Mouse (Mus musculus): ENCODE results near the gene Bcl2l1. TPM values are rescaled to one million over a fixed set of nuclear protein-coding genes. Genes with fewer than 3 reads are reported as not detected.

The Bcl2l1 gene
- total and polyA plus RNA-seq, 3 experiments = 21.3 to 80.3 (median 34.5) TPM

DNA sequence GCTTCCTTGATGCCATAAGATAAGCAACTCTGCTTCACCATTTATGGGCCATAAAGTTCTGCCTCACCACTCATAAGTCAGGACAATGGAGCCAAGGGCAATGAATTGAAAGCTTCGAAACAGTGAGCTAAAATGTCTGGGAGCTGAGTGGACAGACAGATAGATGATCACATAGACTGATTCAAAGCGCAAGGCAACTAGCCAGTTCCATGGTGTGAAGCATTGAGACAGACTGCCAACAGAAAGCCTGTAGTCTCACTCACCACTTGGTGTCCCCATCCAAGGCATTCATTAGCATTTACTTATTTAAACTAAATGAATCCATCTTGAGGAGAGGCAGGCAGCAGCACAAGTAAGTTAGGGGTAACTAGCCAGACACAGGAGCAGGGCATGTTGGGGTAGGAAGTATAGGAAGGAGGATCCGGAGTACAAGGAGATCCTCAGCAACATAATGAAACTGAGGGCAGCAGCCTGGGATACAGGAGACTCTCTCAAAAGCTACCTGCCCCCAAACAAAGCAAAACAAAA, 12.4 kb downstream of the Bcl2l1 start:
- DNase-seq (ENCODE audit: extremely low read depth) = no peak
- H3K4me3 ChIP-seq (replicated peaks in 1 of 3; ENCODE audit: low read depth in 2 of 3, low read length in 2 of 3, poor library complexity in 1 of 3) = no peak overlapping the region
- TF ChIP-seq SIN3A (IDR thresholded peaks at IDR 0.05; ENCODE audit: low read length) = no peak
- TF ChIP-seq ZKSCAN1 (IDR thresholded peaks at IDR 0.05; ENCODE audit: borderline replicate concordance, low read depth, low read length) = no peak
- TF ChIP-seq RCOR1 (conservative IDR thresholded peaks at IDR 0.05; ENCODE audit: low read depth, low read length) = no peak
- no peak for TF ChIP-seq SMC3 (IDR thresholded peaks at IDR 0.05; ENCODE audit: low read depth, low read length)
- no peak for TF ChIP-seq JUND (conservative IDR thresholded peaks at IDR 0.05; ENCODE audit: low read depth, low read length)
- no peak for TF ChIP-seq MAX (IDR thresholded peaks at IDR 0.05; ENCODE audit: low read length)
- TF ChIP-seq NRF1 (IDR thresholded peaks at IDR 0.05; ENCODE audit: low read depth, low read length) = no peak
- no peak for TF ChIP-seq TBP (conservative IDR thresholded peaks at IDR 0.05; ENCODE audit: low read depth, low read length)
- TF ChIP-seq ZNF384 (IDR thresholded peaks at IDR 0.05; ENCODE audit: low read depth, low read length) = no peak
- no peak for TF ChIP-seq MAZ (IDR thresholded peaks at IDR 0.05; ENCODE audit: low read depth, low read length)
- TF ChIP-seq BHLHE40 (IDR thresholded peaks at IDR 0.05; ENCODE audit: low read depth, low read length) = no peak
- TF ChIP-seq PAX5 (IDR thresholded peaks at IDR 0.05; ENCODE audit: low read length) = no peak
- TF ChIP-seq CTCF (conservative IDR thresholded peaks at IDR 0.05 in 1 of 2, IDR thresholded peaks at IDR 0.05 in 1 of 2; ENCODE audit: low read depth in 2 of 2, low read length in 2 of 2) = no peak
- no peak for TF ChIP-seq ELF1 (IDR thresholded peaks at IDR 0.05; ENCODE audit: low read depth, low read length)
- no peaks in the 10 kb centered on the region for H3K27me3 ChIP-seq (replicated peaks)
- peaks cover 97% of the 10 kb centered on the region for H3K79me2 ChIP-seq (replicated peaks; ENCODE audit: control insufficient read depth, extremely low read depth, insufficient read depth, poor library complexity, severe bottlenecking)
- peaks cover 55 to 82% of the 10 kb centered on the region in 2 experiments for H3K4me1 ChIP-seq (ENCODE audit: control insufficient read depth in 1 of 2, insufficient read depth in 2 of 2)
- peak overlapping the region; percentile 58; the same call in 1 of the 2 replicates for H3K4me2 ChIP-seq (ENCODE audit: insufficient read depth, low read depth, poor library complexity, severe bottlenecking)
- in situ Hi-C loops (cut with MboI; ENCODE audit: low pct_ligation_motif_present, low pct_unique_long_range_greater_than_20kb, low sequenced_read_pairs) (loop anchor here (5.0 kb wide), 1 partner anchor 37 kb away; no protein-coding TSS in a partner anchor), dilution Hi-C loops (cut with MboI; ENCODE audit: extremely low pct_ligation_motif_present, extremely low pct_unique_long_range_greater_than_20kb, low sequenced_read_pairs) (no loop called here)
- H3K27ac ChIP-seq (ENCODE audit: insufficient read depth, low read depth) = peak overlapping the region; percentile 85; the same call in 1 of the 2 replicates
- H3K9me3 ChIP-seq (replicated peaks; ENCODE audit: low read length) = peaks cover 11% of the 10 kb centered on the region
- H3K9ac ChIP-seq (ENCODE audit: insufficient read depth, low read depth) = no peak overlapping the region
- peaks cover 50 to 70% of the 10 kb centered on the region in 2 experiments for H3K36me3 ChIP-seq (replicated peaks in 1 of 2; ENCODE audit: control insufficient read depth in 1 of 2, insufficient read depth in 1 of 2, low read length in 1 of 2)

DNA sequence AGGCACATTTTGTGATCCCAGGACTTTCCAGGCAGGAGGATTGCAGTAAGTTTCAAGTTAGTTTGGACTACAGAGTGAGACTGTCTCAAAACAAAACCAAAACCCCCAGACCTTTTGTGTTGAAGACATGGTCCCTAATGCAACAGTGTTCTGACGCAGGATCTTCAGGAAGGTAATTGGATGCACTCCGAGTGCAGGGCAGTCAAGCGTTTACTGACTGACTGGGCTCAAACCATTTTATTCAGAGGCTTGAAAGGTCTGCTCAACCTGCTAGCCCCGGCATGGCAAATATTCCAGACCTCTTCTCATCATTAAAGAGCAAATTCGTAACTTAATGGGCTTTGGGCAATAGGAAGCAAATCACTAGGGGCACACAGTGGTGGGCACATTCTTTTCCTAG, 12.8 kb downstream of the Bcl2l1 start:
- Histone ChIP-seq H3K9ac (ENCODE audit: insufficient read depth, low read depth) (no peak overlapping the region), H3K4me1 (ENCODE audit: control insufficient read depth in 1 of 2, insufficient read depth in 2 of 2) (peaks cover 56 to 82% of the 10 kb centered on the region in 2 experiments)

More for the DNA sequence above, 12.8 kb downstream of the Bcl2l1 start:
- peaks cover 97% of the 10 kb centered on the region for H3K79me2 ChIP-seq (replicated peaks; ENCODE audit: control insufficient read depth, extremely low read depth, insufficient read depth, poor library complexity, severe bottlenecking)
- DNase-seq (ENCODE audit: extremely low read depth) = no peak
- dilution Hi-C loops (cut with MboI; ENCODE audit: extremely low pct_ligation_motif_present, extremely low pct_unique_long_range_greater_than_20kb, low sequenced_read_pairs) (no loop called here), in situ Hi-C loops (cut with MboI; ENCODE audit: low pct_ligation_motif_present, low pct_unique_long_range_greater_than_20kb, low sequenced_read_pairs) (loop anchor here (5.0 kb wide), 1 partner anchor 36 kb away; no protein-coding TSS in a partner anchor)
- H3K36me3 ChIP-seq (replicated peaks in 1 of 2; ENCODE audit: control insufficient read depth in 1 of 2, insufficient read depth in 1 of 2, low read length in 1 of 2) = peaks cover 49 to 70% of the 10 kb centered on the region in 2 experiments
- H3K27me3 ChIP-seq (replicated peaks) = no peaks in the 10 kb centered on the region
- TF ChIP-seq E2F4 (IDR thresholded peaks at IDR 0.05; ENCODE audit: insufficient replicate concordance, low read depth, low read length) (no peak), SIN3A (IDR thresholded peaks at IDR 0.05; ENCODE audit: low read length) (no peak), USF2 (conservative IDR thresholded peaks at IDR 0.05; ENCODE audit: low read depth, low read length) (no peak), CHD2 (IDR thresholded peaks at IDR 0.05; ENCODE audit: low read length) (no peak), POLR2A (IDR thresholded peaks at IDR 0.05; ENCODE audit: low read depth, low read length) (no peak), CTCF (conservative IDR thresholded peaks at IDR 0.05 in 1 of 2, IDR thresholded peaks at IDR 0.05 in 1 of 2; ENCODE audit: low read depth in 2 of 2, low read length in 2 of 2) (no peak), KAT2A (IDR thresholded peaks at IDR 0.05; ENCODE audit: insufficient replicate concordance, low read length) (no peak), BHLHE40 (IDR thresholded peaks at IDR 0.05; ENCODE audit: low read depth, low read length) (no peak), ZKSCAN1 (IDR thresholded peaks at IDR 0.05; ENCODE audit: borderline replicate concordance, low read depth, low read length) (no peak), IRF4 (IDR thresholded peaks at IDR 0.05; ENCODE audit: low read depth, low read length) (no peak), RCOR1 (conservative IDR thresholded peaks at IDR 0.05; ENCODE audit: low read depth, low read length) (no peak), PAX5 (IDR thresholded peaks at IDR 0.05; ENCODE audit: low read length) (no peak), TCF12 (IDR thresholded peaks at IDR 0.05; ENCODE audit: low read depth, low read length) (no peak), ELF1 (IDR thresholded peaks at IDR 0.05; ENCODE audit: low read depth, low read length) (no peak), MAX (IDR thresholded peaks at IDR 0.05; ENCODE audit: low read length) (no peak), MAFK (IDR thresholded peaks at IDR 0.05; ENCODE audit: insufficient replicate concordance, low read length) (no peak), ZC3H11A (IDR thresholded peaks at IDR 0.05; ENCODE audit: low read depth, low read length) (no peak), MXI1 (IDR thresholded peaks at IDR 0.05; ENCODE audit: low read depth, low read length) (no peak), CHD1 (IDR thresholded peaks at IDR 0.05; ENCODE audit: low read depth, low read length) (no peak), ETS1 (conservative IDR thresholded peaks at IDR 0.05; ENCODE audit: low read depth, low read length) (no peak)
- peak overlapping the region; percentile 58 for H3K4me2 ChIP-seq (ENCODE audit: insufficient read depth, low read depth, poor library complexity, severe bottlenecking)
- H3K9me3 ChIP-seq (replicated peaks; ENCODE audit: low read length) = peaks cover 11% of the 10 kb centered on the region
- H3K27ac ChIP-seq (ENCODE audit: insufficient read depth, low read depth) = peak overlapping the region; percentile 85; the same call in 1 of the 2 replicates
- H3K4me3 ChIP-seq (replicated peaks in 1 of 3; ENCODE audit: low read depth in 2 of 3, low read length in 2 of 3, poor library complexity in 1 of 3) = no peak overlapping the region

Measured in CH12.LX (cell line).